Mouse (Mus musculus) granulocyte monocyte progenitor cell, adult 5-6 weeks (primary cell): ENCODE measurements around the gene 1700088E04Rik. TPM values are rescaled to one million over a fixed set of nuclear protein-coding genes. Genes with fewer than 3 reads are reported as not detected.

ENCODE experiments used
- ATAC-seq: replicated peaks from 2 replicates; pipeline ENCODE4 v1.8.0; 2016; ENCODE audit warnings: mild to moderate bottlenecking, moderate TSS enrichment, inconsistent platforms; ENCODE audit not compliant: poor library complexity, severe bottlenecking
- total RNA-seq, 2 experiments: library from RNA; stranded (forward) in 1 of 2; stranded (reverse) in 1 of 2; fragments of 200-712, 200-1000 nt in 1 of 2; fragments of >200 nt in 1 of 2; fragmentation: Nextera tagmentation in 1 of 2; gene quantifications; 2 replicates each; pipeline ENCODE4 v1.2.3; 2014 to 2017

1700088E04Rik gene
- total RNA-seq, 2 experiments from 2014 or later, result not detected

DNA sequence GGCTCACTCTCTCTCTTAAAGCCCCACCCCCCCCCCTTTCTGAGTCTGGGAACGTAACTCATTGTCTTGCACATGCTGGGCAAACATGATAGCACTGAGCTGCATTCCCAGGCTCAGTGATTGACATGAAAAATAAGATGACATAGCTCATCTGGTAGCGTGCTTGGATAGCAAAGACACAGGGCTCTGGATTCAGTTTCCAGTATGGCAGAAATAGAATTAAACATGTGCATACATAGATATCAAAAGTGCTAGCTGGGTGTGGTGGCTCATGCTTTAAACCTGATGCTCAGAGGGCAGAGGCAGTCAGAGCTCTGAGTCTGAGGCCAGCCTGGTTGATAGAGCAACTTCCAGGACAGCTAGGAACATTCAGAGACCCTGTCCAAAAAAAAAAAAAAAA lies 35.2 kb downstream of the 1700088E04Rik start:
- no peak for ATAC-seq

DNA sequence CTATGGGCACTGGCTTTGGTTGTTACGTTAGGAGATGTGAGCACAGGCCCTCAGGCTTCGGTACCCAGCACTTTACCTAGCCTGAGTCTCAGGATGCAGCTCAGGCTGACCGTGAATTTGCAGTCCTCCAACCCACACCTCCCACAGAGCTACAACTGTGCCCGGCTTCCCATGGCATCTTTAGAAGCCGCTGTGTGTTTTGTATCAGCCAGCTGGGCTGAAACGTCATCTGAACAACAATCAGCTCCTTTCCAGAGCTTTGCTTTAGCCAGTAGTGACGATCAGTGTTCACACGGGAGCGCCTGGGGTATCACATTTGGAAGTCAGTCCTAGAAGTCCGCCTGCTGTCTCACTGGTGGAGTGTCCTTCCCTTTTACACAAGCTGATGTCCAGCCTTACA lies 37.8 kb downstream of the 1700088E04Rik start:
- no peak for ATAC-seq

GRCm38 (mm10) chr15:79101531-79101930 lies 39.5 kb downstream of the 1700088E04Rik start:
- ATAC-seq, result no peak

GRCm38 (mm10) chr15:79100391-79100790 lies 40.7 kb downstream of the 1700088E04Rik start:
- no peak for ATAC-seq

GRCm38 (mm10) chr15:79099456-79099855 lies 41.6 kb downstream of the 1700088E04Rik start:
- ATAC-seq, result no peak

GRCm38 (mm10) chr15:79098868-79099267 lies 42.2 kb downstream of the 1700088E04Rik start:
- ATAC-seq, result no peak; the same call in 1 of the 2 replicates

GRCm38 (mm10) chr15:79098220-79098619 lies 42.8 kb downstream of the 1700088E04Rik start:
- ATAC-seq, result no peak

GRCm38 (mm10) chr15:79097611-79098025 lies 43.4 kb downstream of the 1700088E04Rik start:
- no peak for ATAC-seq

DNA sequence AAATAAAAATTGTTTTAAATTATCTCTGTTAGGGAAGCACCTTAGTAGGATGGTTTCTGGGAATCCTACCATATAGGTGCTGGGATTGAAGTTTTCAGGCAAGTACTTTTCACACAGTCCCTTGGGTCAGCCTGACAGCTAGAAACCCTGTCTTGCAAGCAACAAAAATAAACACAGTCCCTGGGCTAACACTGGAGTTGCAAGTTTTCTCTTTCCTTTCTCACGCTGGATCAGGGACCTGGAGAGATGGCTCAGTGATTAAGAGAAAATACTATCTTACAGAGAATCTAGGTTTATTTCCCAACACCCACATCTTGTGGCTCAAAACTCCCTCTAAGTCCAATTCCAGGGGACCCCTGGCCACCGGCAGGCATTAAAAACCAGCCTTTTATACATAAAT lies 43.9 kb downstream of the 1700088E04Rik start:
- no peak for ATAC-seq

GRCm38 (mm10) chr15:79096556-79096955 lies 44.5 kb downstream of the 1700088E04Rik start:
- ATAC-seq, result no peak

DNA sequence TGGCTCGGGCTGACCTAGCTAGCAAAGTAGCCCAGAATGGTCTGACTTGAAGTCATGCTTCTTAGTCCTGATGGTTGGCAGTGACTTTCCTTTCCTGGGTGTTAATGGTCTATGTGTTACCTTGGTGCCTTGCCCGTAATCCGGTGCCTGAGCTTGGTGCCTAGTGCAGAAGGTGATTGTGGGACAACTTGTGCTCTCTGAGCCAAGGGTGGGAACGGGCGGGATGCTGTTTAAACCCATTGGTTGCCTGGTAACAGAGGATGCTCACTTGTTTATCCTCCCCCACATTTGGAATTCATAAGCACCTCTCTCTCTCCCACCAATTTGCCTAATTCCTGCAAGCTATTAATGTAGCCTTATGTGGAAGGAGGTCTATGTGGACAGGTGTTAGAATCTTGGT lies 45.6 kb downstream of the 1700088E04Rik start:
- no peak for ATAC-seq

DNA sequence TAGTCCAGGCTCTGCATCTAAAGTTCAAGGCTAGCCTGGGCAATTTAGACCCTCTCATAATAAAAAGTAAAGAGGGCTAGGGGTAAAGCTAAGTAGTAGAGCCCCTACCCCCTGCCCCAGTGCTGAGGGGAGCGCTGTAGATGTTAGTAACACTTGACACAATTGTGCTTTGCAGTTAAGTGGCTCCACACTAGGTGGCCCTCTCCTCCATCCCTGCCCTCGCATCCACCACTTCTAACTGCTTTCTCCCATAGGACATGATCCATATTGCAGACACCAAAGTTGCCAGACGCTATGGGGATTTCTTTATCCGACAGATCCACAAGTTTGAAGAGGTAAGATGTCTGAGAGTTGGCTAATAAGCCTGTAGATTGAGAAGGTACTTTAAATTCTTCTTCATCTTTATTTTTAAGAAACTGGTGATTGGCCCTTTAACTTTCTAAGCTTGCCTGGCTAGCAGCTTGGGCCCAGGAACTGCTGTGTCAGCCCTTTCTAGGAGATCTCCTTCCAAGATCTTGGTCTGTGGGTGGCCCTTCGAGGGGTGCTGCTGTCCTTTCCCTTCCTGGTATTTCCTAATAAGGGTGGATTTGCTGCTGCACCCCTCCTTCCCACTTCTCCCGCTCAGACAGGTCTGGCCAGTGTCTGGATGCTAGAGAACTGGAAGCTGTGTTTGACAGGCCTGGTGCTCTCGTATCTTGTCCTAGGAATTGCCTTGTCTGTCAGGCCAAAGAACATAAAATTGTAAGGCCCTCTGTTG lies 47.8 kb downstream of the 1700088E04Rik start:
- no peak for ATAC-seq

GRCm38 (mm10) chr15:79092284-79092683 lies 48.8 kb downstream of the 1700088E04Rik start:
- ATAC-seq, result no peak

DNA sequence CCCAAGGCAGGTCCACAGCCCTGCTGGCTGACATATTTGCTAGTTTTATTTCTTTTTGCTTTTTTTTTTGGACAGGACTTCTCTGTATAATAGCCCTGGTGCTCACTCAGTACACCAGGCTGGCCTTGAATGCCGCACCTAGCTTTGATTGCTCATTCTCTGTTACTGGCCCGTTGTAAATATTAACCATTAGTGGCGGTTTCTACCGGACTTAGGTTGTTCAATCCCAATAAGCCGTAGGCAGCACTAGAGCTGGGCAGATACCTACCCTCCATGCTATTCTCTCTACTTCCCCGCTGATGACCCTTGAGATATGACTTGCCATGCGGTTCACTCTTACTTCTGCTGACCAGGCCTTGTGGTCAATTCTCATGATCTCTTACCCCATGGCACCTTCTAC lies 61.5 kb downstream of the 1700088E04Rik start:
- no peak for ATAC-seq

Other genes starting within 250 kb of the 1700088E04Rik start
- gene Gm49510, start 241.6 kb downstream of the 1700088E04Rik start, total RNA-seq (2014; fragmentation: Nextera tagmentation), result not detected in 2 replicates
- gene Gm49510, start 241.6 kb downstream of the 1700088E04Rik start, total RNA-seq (2017), result 1.1 TPM in 1 of 2 replicates, not detected in the other
- gene Sh3bp1, start 241.5 kb downstream of the 1700088E04Rik start, total RNA-seq (2014; fragmentation: Nextera tagmentation), result 58.0 and 70.8 TPM in 2 replicates
- 19.3 and 29.4 TPM in 2 replicates for gene Sh3bp1, start 241.5 kb downstream of the 1700088E04Rik start, total RNA-seq (2017)
- 10.6 and 19.8 TPM in 2 replicates for gene Pdxp, start 227.3 kb downstream of the 1700088E04Rik start, total RNA-seq (2014; fragmentation: Nextera tagmentation)
- 4.0 and 6.4 TPM in 2 replicates for gene Pdxp, start 227.3 kb downstream of the 1700088E04Rik start, total RNA-seq (2017)
- 677 and 745 TPM in 2 replicates for gene Lgals1, start 214.5 kb downstream of the 1700088E04Rik start, total RNA-seq (2014; fragmentation: Nextera tagmentation)
- gene Lgals1, start 214.5 kb downstream of the 1700088E04Rik start, total RNA-seq (2017), result 746 and 991 TPM in 2 replicates
- gene Nol12, start 206.3 kb downstream of the 1700088E04Rik start, total RNA-seq (2014; fragmentation: Nextera tagmentation), result 34.4 and 60.8 TPM in 2 replicates
- 20.1 and 30.7 TPM in 2 replicates for gene Nol12, start 206.3 kb downstream of the 1700088E04Rik start, total RNA-seq (2017)
- 44.7 and 55.4 TPM in 2 replicates for gene Triobp, start 193.5 kb downstream of the 1700088E04Rik start, total RNA-seq (2014; fragmentation: Nextera tagmentation)
- gene Triobp, start 193.5 kb downstream of the 1700088E04Rik start, total RNA-seq (2017), result 20.6 and 32.3 TPM in 2 replicates
- gene H1f0, start 112.8 kb downstream of the 1700088E04Rik start, total RNA-seq (2014; fragmentation: Nextera tagmentation), result 10.6 and 17.0 TPM in 2 replicates
- gene H1f0, start 112.8 kb downstream of the 1700088E04Rik start, total RNA-seq (2017), result 19.6 and 24.4 TPM in 2 replicates
- 0.73 TPM in 1 of 2 replicates, not detected in the other for gene Galr3, start 99.4 kb downstream of the 1700088E04Rik start, total RNA-seq (2014; fragmentation: Nextera tagmentation)
- gene Galr3, start 99.4 kb downstream of the 1700088E04Rik start, total RNA-seq (2017), result 0.65 and 2.1 TPM in 2 replicates
- 14.5 and 21.9 TPM in 2 replicates for gene Ankrd54, start 78.4 kb downstream of the 1700088E04Rik start, total RNA-seq (2014; fragmentation: Nextera tagmentation)
- 14.0 and 20.8 TPM in 2 replicates for gene Ankrd54, start 78.4 kb downstream of the 1700088E04Rik start, total RNA-seq (2017)
- 228 and 235 TPM in 2 replicates for gene Eif3l, start 66.1 kb downstream of the 1700088E04Rik start, total RNA-seq (2014; fragmentation: Nextera tagmentation)
- 310 and 312 TPM in 2 replicates for gene Eif3l, start 66.1 kb downstream of the 1700088E04Rik start, total RNA-seq (2017)
- 7.6 and 13.5 TPM in 2 replicates for gene Micall1, start 32.4 kb downstream of the 1700088E04Rik start, total RNA-seq (2014; fragmentation: Nextera tagmentation)
- 4.1 and 7.1 TPM in 2 replicates for gene Micall1, start 32.4 kb downstream of the 1700088E04Rik start, total RNA-seq (2017)
- gene Polr2f, start 244 bp downstream of the 1700088E04Rik start, total RNA-seq (2014; fragmentation: Nextera tagmentation), result 60.5 and 134 TPM in 2 replicates
- 91.1 and 113 TPM in 2 replicates for gene Polr2f, start 244 bp downstream of the 1700088E04Rik start, total RNA-seq (2017)
- gene Sox10, start 24.0 kb upstream of the 1700088E04Rik start, total RNA-seq (2014; fragmentation: Nextera tagmentation), result not detected in 2 replicates
- gene Sox10, start 24.0 kb upstream of the 1700088E04Rik start, total RNA-seq (2017), result not detected in 2 replicates
- 7.8 and 11.3 TPM in 2 replicates for gene Pick1, start 87.9 kb upstream of the 1700088E04Rik start, total RNA-seq (2014; fragmentation: Nextera tagmentation)
- 5.3 and 8.4 TPM in 2 replicates for gene Pick1, start 87.9 kb upstream of the 1700088E04Rik start, total RNA-seq (2017)
- gene Gm49486, start 88.1 kb upstream of the 1700088E04Rik start, total RNA-seq (2014; fragmentation: Nextera tagmentation), result 0.83 TPM in 1 of 2 replicates, not detected in the other
- 0.52 TPM in 1 of 2 replicates, not detected in the other for gene Gm49486, start 88.1 kb upstream of the 1700088E04Rik start, total RNA-seq (2017)
- gene Slc16a8, start 113.5 kb upstream of the 1700088E04Rik start, total RNA-seq (2014; fragmentation: Nextera tagmentation), result not detected in 2 replicates
- gene Slc16a8, start 113.5 kb upstream of the 1700088E04Rik start, total RNA-seq (2017), result not detected in 2 replicates
- not detected in 2 replicates for gene Baiap2l2, start 144.3 kb upstream of the 1700088E04Rik start, total RNA-seq (2014; fragmentation: Nextera tagmentation)
- not detected in 2 replicates for gene Baiap2l2, start 144.3 kb upstream of the 1700088E04Rik start, total RNA-seq (2017)
- 15.3 and 20.4 TPM in 2 replicates for gene Pla2g6, start 187.1 kb upstream of the 1700088E04Rik start, total RNA-seq (2014; fragmentation: Nextera tagmentation)
- 9.2 and 13.0 TPM in 2 replicates for gene Pla2g6, start 187.1 kb upstream of the 1700088E04Rik start, total RNA-seq (2017)
- gene Maff, start 205.4 kb upstream of the 1700088E04Rik start, total RNA-seq (2014; fragmentation: Nextera tagmentation), result 0.41 TPM in 1 of 2 replicates, not detected in the other
- 2.8 TPM in 2 replicates for gene Maff, start 205.4 kb upstream of the 1700088E04Rik start, total RNA-seq (2017)